Comparison of ENCODE assay signal across 12 mouse cellular contexts in genomic region chr12:92405506-92405905, GRCm38 (mm10).
DNase-seq lines count a peak whose midpoint lies in the region.
"Had no signal": no experiment of that assay in that cellular context is flagged by ENCODE, and none has a peak within 500 bp of the region (broad histone marks: within the 10 kb centered on the region; RNA-seq: fewer than 3 reads in every experiment).

No protein-coding gene starts in this region.

- DNase-seq in kidney, postnatal 4 days: peak; percentile 18 to 28
- no peak for DNase-seq in kidney, postnatal 14 days
- DNase-seq in Muller cell, postnatal 12 days (ENCODE audit: inconsistent ontology term): peak; percentile 8
- peak; percentile 18 for DNase-seq in embryo, embryonic 9.5 days (ENCODE audit: extremely low spot score)
- peak; percentile 43 for DNase-seq in mesoderm, embryonic 11.5 days (ENCODE audit: low read depth, low spot score)
- no peak for DNase-seq in right cerebral cortex, adult 2 months (ENCODE audit: low spot score in 2 of 2)
- no peak for DNase-seq in spleen, postnatal 36 days (ENCODE audit: low spot score in 2 of 2)
- DNase-seq in spleen, postnatal 10 days (ENCODE audit: low spot score in 2 of 2): no peak
- DNase-seq: adrenal gland, adult 8-10 months; cerebellum, adult 9-10 months; heart, adult 11 months; kidney, adult 9 months had no signal

Comparison
In these comparisons a context has a peak if more than half of its experiments do, and no peak if none do; other contexts are left out.
1. DNase-seq: peak in kidney, postnatal 4 days (2 of 2), Muller cell, postnatal 12 days (single experiment), embryo, embryonic 9.5 days (single experiment) and mesoderm, embryonic 11.5 days (single experiment); none in kidney, postnatal 14 days (single experiment), right cerebral cortex, adult 2 months (0 of 2), spleen, postnatal 36 days (0 of 2) and spleen, postnatal 10 days (0 of 2).